In genomic region chr6:33137823-33138222, GRCm38 (mm10) we compare ENCODE assay signal across 12 mouse cellular contexts.
DNase-seq lines count a peak whose midpoint lies in the region; ATAC-seq and TF ChIP-seq lines count a peak whose summit lies in the region.
"Had no signal": no experiment of that assay in that cellular context is flagged by ENCODE, and none has a peak within 500 bp of the region (broad histone marks: within the 10 kb centered on the region; RNA-seq: fewer than 3 reads in every experiment).

No protein-coding gene starts in this region.

- H3K9me3 ChIP-seq in heart, postnatal 0 days (replicated peaks; ENCODE audit: control insufficient read depth, low read length) = no peaks in the 10 kb centered on the region
- H3K9me3 ChIP-seq in heart, embryonic 10.5 days = no peaks in the 10 kb centered on the region
- H3K9me3 ChIP-seq in midbrain, embryonic 10.5 days (replicated peaks) = no peaks in the 10 kb centered on the region
- H3K9me3 ChIP-seq in midbrain, postnatal 0 days (ENCODE audit: low read length) = no peaks in the 10 kb centered on the region
- H3K9me3 ChIP-seq in limb, embryonic 14.5 days (ENCODE audit: control insufficient read depth, low read length) = no peaks in the 10 kb centered on the region
- H3K9me3 ChIP-seq: liver, embryonic 15.5 days; neural tube, embryonic 13.5 days had no signal

- H3K27ac ChIP-seq in heart, postnatal 0 days (ENCODE audit: low read depth) = no peak overlapping the region
- no peak overlapping the region for H3K27ac ChIP-seq in heart, embryonic 10.5 days
- H3K27ac ChIP-seq in midbrain, embryonic 10.5 days (replicated peaks) = no peak overlapping the region
- H3K27ac ChIP-seq in midbrain, postnatal 0 days (ENCODE audit: low read depth, low read length) = no peak overlapping the region
- no peak overlapping the region for H3K27ac ChIP-seq in limb, embryonic 14.5 days (replicated peaks; ENCODE audit: low read depth, low read length)
- H3K27ac ChIP-seq: liver, embryonic 15.5 days; neural tube, embryonic 13.5 days had no signal

- TF ChIP-seq CTCF in heart, postnatal 0 days (IDR thresholded peaks at IDR 0.05; ENCODE audit: low read depth) = no peak
- no peak for TF ChIP-seq CTCF in midbrain, postnatal 0 days (IDR thresholded peaks at IDR 0.05)

- no peaks in the 10 kb centered on the region for H3K27me3 ChIP-seq in heart, postnatal 0 days (ENCODE audit: control insufficient read depth, insufficient read depth, low read length)
- H3K27me3 ChIP-seq in heart, embryonic 10.5 days (ENCODE audit: insufficient read depth, poor library complexity, severe bottlenecking) = no peaks in the 10 kb centered on the region
- no peaks in the 10 kb centered on the region for H3K27me3 ChIP-seq in midbrain, embryonic 10.5 days (ENCODE audit: low read depth, poor library complexity, severe bottlenecking)
- no peaks in the 10 kb centered on the region for H3K27me3 ChIP-seq in midbrain, postnatal 0 days (ENCODE audit: insufficient read depth, low read length)
- no peaks in the 10 kb centered on the region for H3K27me3 ChIP-seq in limb, embryonic 14.5 days (ENCODE audit: control insufficient read depth, insufficient read depth, low read length)
- H3K27me3 ChIP-seq: liver, embryonic 15.5 days; neural tube, embryonic 13.5 days had no signal

- 31% methylated on average over 8 of the region's 8 CpGs for WGBS in heart, postnatal 0 days
- 38% methylated on average over 8 of the region's 8 CpGs for WGBS in heart, embryonic 10.5 days
- WGBS in midbrain, embryonic 10.5 days = 42% methylated on average over 8 of the region's 8 CpGs
- 45% methylated on average over 8 of the region's 8 CpGs for WGBS in midbrain, postnatal 0 days
- whole genome bisulfite sequencing in limb, embryonic 14.5 days = 36% methylated on average over 8 of the region's 8 CpGs

- no peak for ATAC-seq in heart, postnatal 0 days (ENCODE audit: insufficient read depth, low read depth)
- ATAC-seq in midbrain, postnatal 0 days (ENCODE audit: low FRiP score) = no peak
- no peak for ATAC-seq in limb, embryonic 14.5 days (ENCODE audit: low FRiP score, low read depth)
- no peak for ATAC-seq in erythroid progenitor cell, adult 5-6 weeks (replicated peaks; ENCODE audit: low FRiP score, poor library complexity, severe bottlenecking)

- no peak overlapping the region for H3K9ac ChIP-seq in heart, postnatal 0 days (replicated peaks; ENCODE audit: low read depth, low read length)
- H3K9ac ChIP-seq in midbrain, postnatal 0 days (replicated peaks; ENCODE audit: low read length, poor library complexity, severe bottlenecking) = no peak overlapping the region
- H3K9ac ChIP-seq in limb, embryonic 14.5 days (ENCODE audit: low read depth, low read length, severe bottlenecking) = no peak overlapping the region
- H3K9ac ChIP-seq: liver, embryonic 15.5 days; neural tube, embryonic 13.5 days had no signal

- no peak for TF ChIP-seq EP300 in heart, postnatal 0 days (IDR thresholded peaks at IDR 0.05; ENCODE audit: low read depth)

- no peak overlapping the region for H3K4me2 ChIP-seq in heart, postnatal 0 days (ENCODE audit: low read depth, low read length)
- H3K4me2 ChIP-seq in midbrain, postnatal 0 days (ENCODE audit: low read depth, low read length, poor library complexity, severe bottlenecking) = no peak overlapping the region
- no peak overlapping the region for H3K4me2 ChIP-seq in limb, embryonic 14.5 days (replicated peaks; ENCODE audit: low read depth, low read length, severe bottlenecking)
- H3K4me2 ChIP-seq: heart, embryonic 11.5 days; liver, embryonic 15.5 days; neural tube, embryonic 13.5 days had no signal

- no peaks in the 10 kb centered on the region for H3K4me1 ChIP-seq in heart, postnatal 0 days (ENCODE audit: control insufficient read depth, insufficient read depth)
- H3K4me1 ChIP-seq in heart, embryonic 10.5 days = no peaks in the 10 kb centered on the region
- no peaks in the 10 kb centered on the region for H3K4me1 ChIP-seq in midbrain, embryonic 10.5 days
- H3K4me1 ChIP-seq in midbrain, postnatal 0 days (ENCODE audit: insufficient read depth, low read length) = no peaks in the 10 kb centered on the region
- no peaks in the 10 kb centered on the region for H3K4me1 ChIP-seq in limb, embryonic 14.5 days (ENCODE audit: control insufficient read depth, insufficient read depth, low read length)
- H3K4me1 ChIP-seq: liver, embryonic 15.5 days had no signal

- DNase-seq in heart, postnatal 0 days (ENCODE audit: low spot score) = peak; percentile 26
- DNase-seq in heart, embryonic 10.5 days (ENCODE audit: low spot score) = no peak
- DNase-seq in midbrain, embryonic 10.5 days (ENCODE audit: low spot score) = peak; percentile 28
- DNase-seq in midbrain, postnatal 0 days (ENCODE audit: low spot score) = no peak
- DNase-seq in adrenal gland, postnatal 14 days = peak; percentile 53
- peak; percentile 70 for DNase-seq in limb, embryonic 14.5 days (ENCODE audit: low spot score)
- DNase-seq in cerebellum, adult 18-20 months = no peak

- H3K36me3 ChIP-seq in heart, postnatal 0 days (replicated peaks; ENCODE audit: control insufficient read depth, insufficient read depth, low read length) = no peaks in the 10 kb centered on the region
- H3K36me3 ChIP-seq in heart, embryonic 10.5 days = no peaks in the 10 kb centered on the region
- no peaks in the 10 kb centered on the region for H3K36me3 ChIP-seq in midbrain, embryonic 10.5 days
- H3K36me3 ChIP-seq in midbrain, postnatal 0 days (ENCODE audit: insufficient read depth, low read length) = no peaks in the 10 kb centered on the region
- no peaks in the 10 kb centered on the region for H3K36me3 ChIP-seq in limb, embryonic 14.5 days (ENCODE audit: control insufficient read depth, insufficient read depth, low read length)
- H3K36me3 ChIP-seq: liver, embryonic 15.5 days; neural tube, embryonic 13.5 days had no signal

- no peak for TF ChIP-seq POLR2A in limb, embryonic 14.5 days (IDR thresholded peaks at IDR 0.05; ENCODE audit: borderline replicate concordance, extremely low read depth, insufficient read depth, insufficient read length)

- H3K4me3 ChIP-seq in heart, postnatal 0 days (ENCODE audit: low read depth, low read length) = no peak overlapping the region
- H3K4me3 ChIP-seq in heart, embryonic 10.5 days = no peak overlapping the region
- no peak overlapping the region for H3K4me3 ChIP-seq in midbrain, embryonic 10.5 days
- no peak overlapping the region for H3K4me3 ChIP-seq in midbrain, postnatal 0 days (ENCODE audit: low read depth, low read length)
- no peak overlapping the region for H3K4me3 ChIP-seq in limb, embryonic 14.5 days (replicated peaks; ENCODE audit: low read length)
- H3K4me3 ChIP-seq: erythroblast, embryonic 14.5 days; liver, embryonic 15.5 days; neural tube, embryonic 13.5 days had no signal

Comparison
In these comparisons a context has a peak if more than half of its experiments do, and no peak if none do; other contexts are left out.
1. DNase-seq: peak in heart, postnatal 0 days (single experiment), midbrain, embryonic 10.5 days (single experiment), adrenal gland, postnatal 14 days (single experiment) and limb, embryonic 14.5 days (single experiment); none in heart, embryonic 10.5 days (single experiment), midbrain, postnatal 0 days (single experiment) and cerebellum, adult 18-20 months (0 of 2).